Mouse (Mus musculus) MN1 (cell line): Measurements from ENCODE around the gene Trp53i13.
"Not testable (repeated sequence)": the region's sequence is repeated elsewhere in the genome, so short reads cannot be mapped to it uniquely, and the experiment has no call there.

Source experiments
- DNase-seq: peaks from one replicate; pipeline ENCODE4 v3.0.0-alpha.2; 2016; ENCODE audit warnings: low spot score

Gene Trp53i13

GRCm38 (mm10) chr11:77515637-77516552 lies at the start of gene Trp53i13:
Gene Trp53i13, minus strand, starts transcription at chr11:77515980.
- no peak for DNase-seq

DNA sequence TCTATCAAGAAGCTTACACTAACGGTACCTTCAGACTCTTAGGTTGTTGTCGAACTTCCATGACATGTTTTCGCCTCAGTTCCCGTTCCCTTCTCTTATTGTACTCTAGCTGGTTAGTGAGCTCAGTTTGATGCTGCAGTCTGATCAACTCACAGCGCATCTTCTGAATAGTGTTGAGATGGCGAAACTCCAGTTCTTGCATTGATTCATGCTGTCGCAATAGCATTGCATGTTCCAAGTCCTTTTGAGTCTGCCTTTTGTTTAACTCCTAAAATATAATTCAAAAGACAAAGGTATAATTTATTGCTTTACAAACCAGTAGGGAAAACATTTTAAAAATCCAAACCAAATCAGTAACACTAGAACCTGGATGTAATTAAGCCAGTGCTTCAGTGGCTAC lies 29.5 kb upstream of the Trp53i13 start:
- DNase-seq, result no peak

DNA sequence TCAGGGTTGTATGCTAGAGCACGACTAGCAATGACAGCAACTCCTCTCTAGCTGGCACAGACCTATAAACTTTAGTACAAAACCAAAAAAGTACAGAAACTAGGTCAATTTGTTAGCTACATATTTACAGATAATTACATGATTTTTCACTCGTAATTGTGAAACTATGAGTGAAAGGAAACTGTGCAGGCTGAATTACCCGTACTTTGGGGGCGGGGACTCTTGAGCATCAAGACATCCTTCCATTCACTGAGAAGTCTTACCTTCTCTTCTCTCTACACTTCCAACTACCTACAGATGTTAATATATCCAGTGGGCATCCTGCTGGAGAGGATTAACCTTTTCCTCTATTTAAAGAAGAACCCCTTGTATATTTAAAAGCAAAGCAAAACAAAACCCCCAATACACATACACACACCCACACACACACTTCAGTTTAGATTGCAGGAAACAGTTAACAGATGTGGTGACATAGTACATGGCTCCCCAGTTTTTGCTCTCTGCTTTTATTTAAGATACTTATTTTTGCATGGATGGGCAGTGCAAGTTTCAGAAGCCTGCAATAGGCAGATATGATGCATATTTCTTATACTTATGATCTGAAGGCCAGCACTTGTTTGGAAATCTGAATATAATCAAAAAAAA lies 16.5 kb upstream of the Trp53i13 start:
- DNase-seq, result no peak

GRCm38 (mm10) chr11:77530862-77531261 lies 15.1 kb upstream of the Trp53i13 start:
- DNase-seq, result no peak

DNA sequence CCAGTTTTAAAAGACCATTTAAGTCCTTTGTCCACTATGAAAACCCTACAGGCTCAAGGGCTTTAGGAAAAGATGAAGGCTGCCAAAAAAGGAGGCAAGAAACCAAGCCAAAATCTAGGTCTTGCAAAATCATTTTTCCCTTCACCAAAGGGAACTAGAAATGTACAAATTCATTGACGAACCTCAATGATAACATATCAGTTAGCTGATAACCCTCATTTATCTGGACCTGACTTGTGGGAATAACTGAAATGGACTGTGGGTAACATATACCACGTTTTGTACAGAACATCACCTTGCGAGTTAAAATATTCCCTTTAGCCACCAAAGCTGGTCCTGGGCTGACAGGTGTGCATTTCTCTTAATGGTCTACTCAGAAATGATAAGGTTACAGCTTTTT lies 13.9 kb upstream of the Trp53i13 start:
- no peak for DNase-seq

- DNase-seq, result not testable (repeated sequence)
Measured at GRCm38 (mm10) chr11:77528420-77528819, 12.6 kb upstream of the Trp53i13 start.

GRCm38 (mm10) chr11:77525804-77526486 lies 10.2 kb upstream of the Trp53i13 start:
- DNase-seq, result no peak

DNA sequence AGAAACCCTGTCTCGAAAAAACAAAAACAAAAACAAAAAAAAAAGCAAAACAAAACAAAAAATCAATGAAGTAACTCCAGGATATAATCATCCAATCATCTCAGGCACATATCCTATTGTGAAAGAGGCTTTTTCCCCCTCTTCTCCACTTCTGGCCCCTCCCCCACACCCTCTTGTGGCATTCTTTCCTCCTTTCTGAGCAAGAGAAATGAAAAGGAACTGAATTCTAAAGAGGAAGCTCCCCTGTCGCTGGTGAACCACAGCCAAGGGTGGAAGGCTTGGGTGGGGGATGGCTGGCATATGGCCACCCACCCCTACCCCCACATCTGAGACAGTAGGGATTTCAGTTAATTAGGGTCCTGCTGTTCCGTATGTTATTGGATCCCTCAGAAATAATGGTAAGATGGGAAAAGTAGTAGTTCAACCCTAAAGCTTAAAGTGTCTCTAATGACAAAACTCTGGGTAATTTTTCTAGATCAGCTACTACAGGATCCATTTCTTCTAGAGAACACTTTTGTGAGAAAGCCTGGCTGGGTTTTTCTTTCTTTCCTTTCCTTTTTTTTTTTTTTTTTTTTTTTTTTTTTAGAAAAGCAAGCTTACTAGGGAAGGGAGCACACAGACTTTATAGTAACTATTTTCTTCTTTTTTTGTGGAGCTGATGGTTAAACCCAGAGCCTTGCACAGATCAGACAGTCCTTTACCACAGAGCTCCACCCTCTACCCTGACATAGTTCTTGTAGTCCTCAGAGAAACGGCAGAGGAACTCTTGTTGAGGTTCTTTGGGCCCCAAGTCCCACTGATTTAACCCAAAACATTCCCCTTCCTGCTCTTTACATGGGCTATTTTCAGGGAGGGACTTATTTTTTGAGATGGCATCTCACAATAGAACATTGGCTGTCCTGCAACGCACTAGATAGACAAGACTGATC lies 5.1 kb upstream of the Trp53i13 start:
- no peak for DNase-seq

GRCm38 (mm10) chr11:77519043-77519442 lies 3.3 kb upstream of the Trp53i13 start, which contains the start of gene Gm10392:
Gene Gm10392, minus strand, starts transcription at chr11:77519198.
- DNase-seq, result no peak

DNA sequence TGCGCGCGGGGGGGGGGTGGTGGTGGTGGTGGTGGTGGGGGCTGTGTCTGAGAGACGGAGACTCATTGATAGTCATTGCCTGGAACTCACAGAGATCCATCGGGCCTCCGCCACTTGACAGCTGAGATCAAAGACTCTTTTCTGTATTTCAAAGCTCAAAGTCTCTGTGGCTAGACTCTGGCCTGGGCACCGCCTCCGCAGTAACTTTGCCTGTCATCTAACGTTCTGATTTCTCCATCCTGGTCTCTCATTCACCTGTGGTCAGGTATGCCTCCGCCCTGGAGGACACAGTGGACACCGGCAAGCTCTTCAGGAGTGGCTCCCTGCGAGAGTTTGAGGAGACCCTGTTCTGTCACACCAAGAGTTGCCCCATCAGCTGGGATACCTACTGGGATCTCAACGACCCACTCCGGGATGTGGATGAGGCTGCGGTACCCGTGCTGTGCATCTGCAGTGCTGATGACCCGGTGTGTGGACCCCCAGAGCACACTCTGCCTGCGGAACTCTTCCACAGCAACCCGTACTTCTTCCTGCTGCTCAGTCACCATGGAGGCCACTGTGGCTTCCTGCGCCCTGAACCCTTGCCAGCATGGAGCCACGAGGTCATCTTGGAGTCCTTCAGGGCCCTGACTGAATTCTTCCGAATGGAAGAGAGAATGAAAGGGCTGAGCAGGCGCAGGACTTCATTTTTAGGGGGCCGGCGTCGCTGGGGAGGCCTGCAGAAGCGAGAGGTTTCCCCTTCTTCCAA lies 2.4 kb upstream of the Trp53i13 start:
- no peak for DNase-seq

- DNase-seq, result no peak
Measured at GRCm38 (mm10) chr11:77516553-77517425, 1.0 kb upstream of the Trp53i13 start.

DNA sequence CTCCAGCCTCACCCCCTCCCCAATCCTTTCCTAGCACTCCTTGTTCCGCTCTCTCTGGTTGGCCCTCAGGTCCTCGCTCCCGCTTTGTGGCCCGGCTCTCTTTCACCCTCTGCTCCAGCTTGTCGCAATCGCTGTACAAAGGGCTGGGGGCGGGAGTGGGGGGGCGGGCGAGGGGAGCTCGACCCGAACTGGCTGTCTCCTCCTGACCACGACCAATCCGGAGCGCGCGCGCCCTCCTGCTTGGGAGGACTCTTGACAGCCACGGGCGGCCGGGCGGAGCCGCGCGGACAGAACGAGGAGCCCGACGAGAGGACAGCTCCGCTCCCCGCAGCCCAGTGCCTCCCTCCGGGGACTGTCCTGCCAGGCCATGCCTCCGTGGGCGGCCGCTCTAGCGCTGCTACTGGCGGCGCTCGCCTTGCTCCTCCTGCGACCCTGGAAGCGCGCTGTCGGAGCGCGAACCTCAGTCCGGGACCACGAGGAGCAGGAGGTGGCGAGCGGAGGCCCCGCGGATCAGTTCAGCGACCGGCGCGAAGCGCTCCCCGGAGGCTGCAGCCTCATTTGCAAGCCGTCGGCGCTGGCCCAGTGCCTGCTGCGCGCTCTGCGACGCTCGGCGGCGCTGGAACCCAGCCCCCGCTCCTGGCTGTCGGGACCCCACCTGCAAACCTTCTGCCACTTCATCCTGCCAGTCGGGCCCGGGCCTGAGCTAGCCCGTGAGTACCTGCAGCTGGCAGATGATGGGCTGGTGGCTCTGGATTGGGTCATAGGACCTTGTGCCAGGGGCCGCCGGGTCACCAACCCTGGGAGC lies 746 bp downstream of the Trp53i13 start, which contains the start of gene Abhd15:
Gene Abhd15, plus strand, starts transcription at position 290 of the 805 bp plus-strand sequence.
- peak; percentile 84 for DNase-seq

DNA sequence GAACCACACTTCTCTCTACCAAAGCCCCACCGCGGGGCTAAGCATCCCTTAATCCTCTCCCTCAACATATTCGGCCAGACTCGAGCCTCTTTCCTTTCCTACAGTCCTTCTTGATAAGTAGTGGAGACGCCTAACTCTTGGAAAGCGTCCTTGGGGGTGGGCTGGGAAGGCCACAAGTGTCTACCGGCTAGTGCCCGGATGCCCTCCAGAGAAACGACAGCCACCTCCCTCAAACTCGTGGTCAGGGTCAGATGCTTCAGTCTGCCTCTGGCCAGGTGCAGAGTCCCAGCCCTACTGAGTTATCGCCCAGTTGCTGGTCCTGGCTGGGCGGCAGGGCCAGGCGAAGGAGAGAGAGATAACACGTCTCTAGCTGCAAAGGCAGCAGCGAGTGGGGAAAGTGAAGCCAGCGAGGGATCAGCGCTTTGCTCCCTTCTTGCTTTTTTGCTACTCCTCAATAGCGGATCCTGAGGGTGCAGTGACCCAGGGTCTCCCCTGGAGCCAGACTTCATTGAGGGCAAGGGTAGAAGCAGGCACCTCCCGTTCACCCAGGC lies 1.4 kb downstream of the Trp53i13 start:
- DNase-seq, result peak; percentile 38

DNA sequence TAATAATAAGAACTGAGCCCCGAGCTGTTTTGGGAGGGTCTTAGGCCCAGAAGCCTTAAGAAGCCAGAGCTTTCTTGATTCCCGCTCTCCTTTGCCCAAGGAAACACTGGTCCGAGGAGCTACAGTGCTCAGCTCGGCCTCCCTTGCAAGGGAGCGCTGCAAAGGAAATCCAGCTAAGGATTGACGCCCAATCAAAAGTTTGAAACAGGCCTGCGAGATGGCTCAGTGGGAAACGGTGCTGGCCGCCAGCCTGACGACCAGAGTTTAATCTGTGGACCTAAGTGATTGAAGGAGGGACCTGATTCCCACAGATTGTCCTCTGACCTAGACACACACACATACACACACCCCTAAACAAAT lies 2.0 kb downstream of the Trp53i13 start:
- DNase-seq, result peak; percentile 47

DNA sequence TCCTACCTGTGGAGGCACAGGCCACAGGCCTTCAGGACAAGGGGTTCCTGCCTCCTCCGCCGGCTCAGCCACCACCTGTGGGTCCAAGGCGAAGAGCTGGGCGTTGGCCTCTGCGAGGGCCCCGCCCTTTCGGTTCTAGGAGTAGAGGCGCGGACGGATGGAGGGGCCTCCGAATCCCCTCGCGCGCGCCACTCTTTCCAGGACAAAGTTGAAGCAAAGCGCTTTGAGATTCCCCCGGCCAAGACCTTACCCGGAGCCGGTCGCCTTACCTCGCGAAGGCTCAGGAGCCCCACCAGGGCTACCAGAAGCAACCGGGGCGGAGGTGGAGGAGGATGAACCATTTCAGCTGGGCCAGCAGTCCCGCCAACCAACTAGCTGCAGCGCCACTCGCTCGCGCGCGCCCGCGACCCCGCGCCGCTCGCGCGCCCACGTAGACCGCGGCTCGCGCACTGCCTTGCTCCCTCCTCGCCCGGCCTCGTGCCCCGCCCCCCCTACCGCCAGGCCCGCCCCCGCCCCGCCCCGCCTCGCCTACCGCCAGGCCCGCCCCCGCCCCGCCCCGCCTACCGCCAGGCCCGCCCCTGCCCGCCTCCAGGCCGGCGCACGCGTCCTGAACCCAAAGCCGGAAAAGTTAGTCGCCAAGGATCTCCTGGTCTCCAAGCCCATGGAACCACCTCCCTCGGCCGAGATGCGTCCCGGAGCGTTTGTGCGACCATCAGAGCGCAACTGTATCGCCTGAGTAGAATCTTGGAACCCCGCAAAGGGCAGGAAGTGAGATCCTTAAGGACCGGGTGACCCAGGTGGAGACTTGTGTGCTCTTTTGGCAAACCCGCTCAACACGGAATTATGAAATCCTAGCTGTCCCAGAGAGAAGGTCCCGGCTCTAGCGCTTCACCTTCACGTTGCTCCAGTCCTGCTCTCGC lies 2.6 kb downstream of the Trp53i13 start:
- DNase-seq, result peak; percentile 87

- no peak for DNase-seq
Measured at GRCm38 (mm10) chr11:77511336-77511735, 4.4 kb downstream of the Trp53i13 start.
